Mouse (Mus musculus) lung, adult 2 months (tissue): ENCODE measurements around the gene Nol7.

Experiments used
- CTCF ChIP-seq: fragments of 200-500 bp; IDR thresholded peaks from 2 replicates; pipeline ENCODE4 v1.5.1; 2011; ENCODE audit warnings: mild to moderate bottlenecking, low read length, control low read depth; ENCODE audit not compliant: insufficient read depth
- POLR2A ChIP-seq: fragments of 200-500 bp; IDR thresholded peaks from 2 replicates; pipeline ENCODE4 v1.6.1; 2011; ENCODE audit warnings: low read depth, mild to moderate bottlenecking, control low read depth, low read length, borderline replicate concordance; ENCODE audit errors: extremely low read depth

DNA sequence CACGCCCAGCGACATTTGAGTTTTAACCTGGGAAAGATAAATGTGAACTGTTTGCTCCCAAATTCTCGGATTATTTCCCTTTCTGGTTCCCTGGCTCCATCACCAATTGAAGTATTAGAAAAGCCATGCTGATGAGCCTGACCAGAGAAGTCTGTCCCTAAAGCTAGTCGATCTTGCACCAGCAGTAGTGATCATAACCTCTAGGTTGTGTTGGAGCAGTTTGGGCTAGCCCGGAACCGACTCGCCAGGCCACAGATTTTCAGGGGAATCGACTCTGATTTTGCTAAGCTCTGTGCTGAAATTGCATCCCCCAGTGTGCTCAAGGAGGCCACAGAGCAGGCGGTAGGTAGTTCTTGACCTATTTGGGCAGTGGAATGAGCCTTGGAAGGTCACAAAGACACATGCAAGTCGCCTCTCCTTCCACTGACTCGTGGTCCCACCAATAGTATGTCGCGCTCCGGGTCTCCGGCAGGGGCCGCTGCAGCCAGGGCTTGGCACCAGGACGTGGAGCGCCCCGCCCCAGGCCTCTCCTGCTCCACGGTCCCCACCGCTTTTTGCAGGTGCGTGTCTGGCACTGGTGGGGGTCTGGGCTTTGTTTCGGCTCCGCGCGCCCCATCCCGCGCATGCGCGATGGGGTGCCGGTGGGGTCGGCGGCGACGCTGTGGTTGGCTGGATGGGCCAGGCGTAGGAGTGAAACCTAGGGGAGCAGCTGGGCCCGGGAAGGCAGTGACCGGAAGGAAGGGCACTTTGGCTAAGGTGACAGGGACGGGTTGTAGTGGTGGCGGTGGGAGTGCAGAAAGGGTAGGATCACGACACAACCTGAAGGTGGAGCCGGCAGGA, 33.0 kb upstream of the Nol7 start, which contains the start of gene Sirt5:
- TF ChIP-seq CTCF = peak; percentile 63
- 0 out of 2 replicates have a peak, but pooled peaks have one; percentile 42 for TF ChIP-seq POLR2A
